Mouse (Mus musculus): Measurements from ENCODE around the gene Slc8a1. TPM values are rescaled to one million over a fixed set of nuclear protein-coding genes. Genes with fewer than 3 reads are reported as not detected.

The Slc8a1 gene
- total and polyA plus RNA-seq, 3 experiments = not detected

GRCm38 (mm10) chr17:81538163-81539160, 199.7 kb downstream of the Slc8a1 start:
- in situ Hi-C loops (cut with MboI; ENCODE audit: low pct_ligation_motif_present, low pct_unique_long_range_greater_than_20kb, low sequenced_read_pairs) (no loop called here), dilution Hi-C loops (cut with MboI; ENCODE audit: extremely low pct_ligation_motif_present, extremely low pct_unique_long_range_greater_than_20kb, low sequenced_read_pairs) (no loop called here)
- no peak for DNase-seq (ENCODE audit: extremely low read depth)
- H3K27me3 ChIP-seq (replicated peaks) = no peaks in the 10 kb centered on the region
- H3K27ac ChIP-seq (ENCODE audit: insufficient read depth, low read depth) = no peak overlapping the region
- TF ChIP-seq KAT2A (IDR thresholded peaks at IDR 0.05; ENCODE audit: insufficient replicate concordance, low read length) (no peak), E2F4 (IDR thresholded peaks at IDR 0.05; ENCODE audit: insufficient replicate concordance, low read depth, low read length) (no peak), USF2 (conservative IDR thresholded peaks at IDR 0.05; ENCODE audit: low read depth, low read length) (no peak), CTCF (conservative IDR thresholded peaks at IDR 0.05 in 1 of 2, IDR thresholded peaks at IDR 0.05 in 1 of 2; ENCODE audit: low read depth in 2 of 2, low read length in 2 of 2) (no peak), NRF1 (IDR thresholded peaks at IDR 0.05; ENCODE audit: low read depth, low read length) (no peak), MAZ (IDR thresholded peaks at IDR 0.05; ENCODE audit: low read depth, low read length) (no peak), MAX (IDR thresholded peaks at IDR 0.05; ENCODE audit: low read length) (no peak), MEF2A (IDR thresholded peaks at IDR 0.05; ENCODE audit: borderline replicate concordance, low read depth, low read length) (no peak), ZMIZ1 (IDR thresholded peaks at IDR 0.05; ENCODE audit: low read depth, low read length) (no peak), SIN3A (IDR thresholded peaks at IDR 0.05; ENCODE audit: low read length) (no peak), NELFE (IDR thresholded peaks at IDR 0.05; ENCODE audit: low read depth, low read length) (no peak), EP300 (IDR thresholded peaks at IDR 0.05; ENCODE audit: low read length) (no peak), ZC3H11A (IDR thresholded peaks at IDR 0.05; ENCODE audit: low read depth, low read length) (no peak), MYC (IDR thresholded peaks at IDR 0.05; ENCODE audit: low read depth, low read length) (no peak), PAX5 (IDR thresholded peaks at IDR 0.05; ENCODE audit: low read length) (no peak)
- H3K4me1 ChIP-seq (ENCODE audit: control insufficient read depth in 1 of 2, insufficient read depth in 2 of 2) = no peaks in the 10 kb centered on the region
- no peaks in the 10 kb centered on the region for H3K79me2 ChIP-seq (replicated peaks; ENCODE audit: control insufficient read depth, extremely low read depth, insufficient read depth, poor library complexity, severe bottlenecking)
- H3K9ac ChIP-seq (ENCODE audit: insufficient read depth, low read depth) = no peak overlapping the region
- no peak overlapping the region for H3K4me3 ChIP-seq (replicated peaks in 1 of 3; ENCODE audit: low read depth in 2 of 3, low read length in 2 of 3, poor library complexity in 1 of 3)
- H3K4me2 ChIP-seq (ENCODE audit: insufficient read depth, low read depth, poor library complexity, severe bottlenecking) = no peak overlapping the region
- no peaks in the 10 kb centered on the region for H3K36me3 ChIP-seq (replicated peaks in 1 of 2; ENCODE audit: control insufficient read depth in 1 of 2, insufficient read depth in 1 of 2, low read length in 1 of 2)
- peaks cover 34% of the 10 kb centered on the region for H3K9me3 ChIP-seq (replicated peaks; ENCODE audit: low read length)

- Histone ChIP-seq H3K27me3 (replicated peaks) (no peaks in the 10 kb centered on the region), H3K27ac (ENCODE audit: insufficient read depth, low read depth) (no peak overlapping the region), H3K79me2 (replicated peaks; ENCODE audit: control insufficient read depth, extremely low read depth, insufficient read depth, poor library complexity, severe bottlenecking) (no peaks in the 10 kb centered on the region), H3K4me3 (replicated peaks in 1 of 3; ENCODE audit: low read depth in 2 of 3, low read length in 2 of 3, poor library complexity in 1 of 3) (no peak overlapping the region), H3K4me1 (ENCODE audit: control insufficient read depth in 1 of 2, insufficient read depth in 2 of 2) (no peaks in the 10 kb centered on the region), H3K9me3 (replicated peaks; ENCODE audit: low read length) (peaks cover 33% of the 10 kb centered on the region), H3K36me3 (replicated peaks in 1 of 2; ENCODE audit: control insufficient read depth in 1 of 2, insufficient read depth in 1 of 2, low read length in 1 of 2) (no peaks in the 10 kb centered on the region), H3K9ac (ENCODE audit: insufficient read depth, low read depth) (no peak overlapping the region), H3K4me2 (ENCODE audit: insufficient read depth, low read depth, poor library complexity, severe bottlenecking) (no peak overlapping the region)
- dilution Hi-C loops (cut with MboI; ENCODE audit: extremely low pct_ligation_motif_present, extremely low pct_unique_long_range_greater_than_20kb, low sequenced_read_pairs) = no loop called here
- DNase-seq (ENCODE audit: extremely low read depth) = no peak
- in situ Hi-C loops (cut with MboI; ENCODE audit: low pct_ligation_motif_present, low pct_unique_long_range_greater_than_20kb, low sequenced_read_pairs) = no loop called here
- TF ChIP-seq UBTF (IDR thresholded peaks at IDR 0.05; ENCODE audit: low read depth, low read length) (no peak), POLR2AphosphoS2 (IDR thresholded peaks at IDR 0.05; ENCODE audit: low read depth, low read length) (no peak), SIN3A (IDR thresholded peaks at IDR 0.05; ENCODE audit: low read length) (no peak), MXI1 (IDR thresholded peaks at IDR 0.05; ENCODE audit: low read depth, low read length) (no peak), JUN (IDR thresholded peaks at IDR 0.05; ENCODE audit: insufficient read depth, low read depth, low read length) (no peak), NELFE (IDR thresholded peaks at IDR 0.05; ENCODE audit: low read depth, low read length) (no peak), CTCF (conservative IDR thresholded peaks at IDR 0.05 in 1 of 2, IDR thresholded peaks at IDR 0.05 in 1 of 2; ENCODE audit: low read depth in 2 of 2, low read length in 2 of 2) (no peak), BHLHE40 (IDR thresholded peaks at IDR 0.05; ENCODE audit: low read depth, low read length) (no peak), ELF1 (IDR thresholded peaks at IDR 0.05; ENCODE audit: low read depth, low read length) (no peak), RCOR1 (conservative IDR thresholded peaks at IDR 0.05; ENCODE audit: low read depth, low read length) (no peak), CHD2 (IDR thresholded peaks at IDR 0.05; ENCODE audit: low read length) (no peak), JUND (conservative IDR thresholded peaks at IDR 0.05; ENCODE audit: low read depth, low read length) (no peak), ZKSCAN1 (IDR thresholded peaks at IDR 0.05; ENCODE audit: borderline replicate concordance, low read depth, low read length) (no peak), ZC3H11A (IDR thresholded peaks at IDR 0.05; ENCODE audit: low read depth, low read length) (no peak), ETS1 (conservative IDR thresholded peaks at IDR 0.05; ENCODE audit: low read depth, low read length) (no peak)
These were observed 202.1 kb downstream of the Slc8a1 start for GRCm38 (mm10) chr17:81536093-81536492.
